ENCODE assay signal across 26 mouse cellular contexts in genomic region chr2:84541440-84541839, GRCm38 (mm10).
"Had no signal": no experiment of that assay in that cellular context is flagged by ENCODE, and none has a peak within 500 bp of the region (broad histone marks: within the 10 kb centered on the region; RNA-seq: fewer than 3 reads in every experiment).

No protein-coding gene starts in this region.

- H3K27ac ChIP-seq: gastrocnemius, adult 2 months; heart, embryonic 10.5 days; hindbrain, embryonic 10.5 days; hindbrain, embryonic 12.5 days; hindbrain, embryonic 14.5 days; intestine, embryonic 15.5 days; layer of hippocampus, adult 2 months; left cerebral cortex, adult 2 months; limb, embryonic 10.5 days; limb, embryonic 12.5 days; liver, embryonic 13.5 days had no signal

- H3K9me3 ChIP-seq: heart, embryonic 10.5 days; heart, embryonic 12.5 days; hindbrain, embryonic 10.5 days; hindbrain, embryonic 12.5 days; intestine, embryonic 15.5 days; limb, embryonic 10.5 days; limb, embryonic 12.5 days; liver, embryonic 13.5 days had no signal

- H3K36me3 ChIP-seq: heart, embryonic 10.5 days; heart, embryonic 12.5 days; hindbrain, embryonic 10.5 days; hindbrain, embryonic 12.5 days; intestine, embryonic 15.5 days; limb, embryonic 10.5 days; limb, embryonic 12.5 days; liver, embryonic 13.5 days had no signal

- ATAC-seq: hindbrain, embryonic 16.5 days; inflammation-experienced regulatory T-cells, adult 6 months; intestine, embryonic 15.5 days had no signal

- DNase-seq: gastrocnemius, adult 2 months; gastrocnemius, postnatal 10 days; gastrocnemius, postnatal 25 days; heart, adult 18-20 months; heart, postnatal 10 days; heart, postnatal 36 days; kidney, adult 11 months; kidney, adult 8-10 months; kidney, postnatal 10 days; kidney, postnatal 25 days; kidney, postnatal 4 days; liver; liver, embryonic 13.5 days had no signal

- H3K4me1 ChIP-seq: hindbrain, embryonic 10.5 days; hindbrain, embryonic 12.5 days; intestine, embryonic 15.5 days; limb, embryonic 10.5 days; limb, embryonic 12.5 days; liver, embryonic 13.5 days had no signal

- H3K9ac ChIP-seq: heart, embryonic 12.5 days; hindbrain, embryonic 12.5 days; hindbrain, embryonic 14.5 days; intestine, embryonic 15.5 days; limb, embryonic 12.5 days; liver, embryonic 13.5 days had no signal

- H3K4me3 ChIP-seq: gastrocnemius, adult 2 months; heart, embryonic 10.5 days; heart, embryonic 12.5 days; hindbrain, embryonic 10.5 days; hindbrain, embryonic 12.5 days; intestine, embryonic 15.5 days; layer of hippocampus, adult 2 months; left cerebral cortex, adult 2 months; limb, embryonic 10.5 days; limb, embryonic 12.5 days; liver, embryonic 13.5 days had no signal

- H3K27me3 ChIP-seq: heart, embryonic 12.5 days; hindbrain, embryonic 12.5 days; intestine, embryonic 15.5 days; limb, embryonic 12.5 days; liver, embryonic 13.5 days had no signal

- H3K4me2 ChIP-seq: heart, embryonic 12.5 days; hindbrain, embryonic 12.5 days; hindbrain, embryonic 14.5 days; intestine, embryonic 15.5 days; limb, embryonic 12.5 days; liver, embryonic 11.5 days; liver, embryonic 13.5 days had no signal
